Mouse (Mus musculus) olfactory bulb, adult 2 months (tissue): ENCODE measurements at regions not wholly inside any gene's neighbourhood (a gene's known extent, or its start where the extent isn't known, plus 50 kb on each side); places are given as distances from the start of the nearest gene placed in this dataset.

ENCODE experiments used
- CTCF ChIP-seq: fragments of 200-500 bp; IDR thresholded peaks from 2 replicates; pipeline ENCODE4 v1.5.1; 2012; ENCODE audit warnings: low read depth, mild to moderate bottlenecking, low read length, moderate library complexity; ENCODE audit not compliant: insufficient read depth
- POLR2A ChIP-seq: fragments of 200-500 bp; IDR thresholded peaks from 2 replicates; pipeline ENCODE4 v1.6.1; 2012; ENCODE audit warnings: mild to moderate bottlenecking, low read depth, low read length, moderate library complexity; ENCODE audit not compliant: insufficient read depth

GRCm38 (mm10) chr10:98684195-98684594, 230.0 kb upstream of the Atp2b1 start:
- TF ChIP-seq POLR2A, result no peak
- TF ChIP-seq CTCF, result no peak
